Mouse (Mus musculus) kidney, embryonic 14.5 days (tissue): ENCODE data around the gene Kcnc1. TPM values are rescaled to one million over a fixed set of nuclear protein-coding genes. Genes with fewer than 3 reads are reported as not detected.

Experiments used
- ATAC-seq: fragments of 200-750 bp; cut with Nextera tagmentation; 2 replicates; pipeline ENCODE4 v1.8.0; 2017; ENCODE audit warnings: moderate number of reproducible peaks, mild to moderate bottlenecking, moderate TSS enrichment, moderate library complexity; ENCODE audit not compliant: low FRiP score, low TSS enrichment
- H3K27ac ChIP-seq: fragments of 300-500 bp; sonication (generic); 2 replicates; pipeline ENCODE4 v1.5.1; 2014; ENCODE audit warnings: low read depth, mild to moderate bottlenecking, low read length, moderate library complexity, mixed read lengths
- H3K27me3 ChIP-seq: fragments of 300-500 bp; sonication (generic); 2 replicates; pipeline ENCODE4 v1.6.1; 2014; ENCODE audit warnings: mild to moderate bottlenecking, low read length; ENCODE audit not compliant: control insufficient read depth, insufficient read depth
- H3K36me3 ChIP-seq: fragments of 300-500 bp; sonication (generic); 2 replicates; pipeline ENCODE4 v1.6.1; 2014; ENCODE audit warnings: low read length, mixed read lengths; ENCODE audit not compliant: control insufficient read depth, insufficient read depth
- H3K4me1 ChIP-seq: fragments of 300-500 bp; sonication (generic); 2 replicates; pipeline ENCODE4 v1.6.1; 2014; ENCODE audit warnings: low read length, mixed read lengths; ENCODE audit not compliant: control insufficient read depth, insufficient read depth
- H3K4me2 ChIP-seq: fragments of 300-500 bp; sonication (generic); replicated peaks from 2 replicates; pipeline ENCODE4 v1.6.1; 2014; ENCODE audit warnings: low read depth, mild to moderate bottlenecking, low read length
- H3K4me3 ChIP-seq: fragments of 300-500 bp; sonication (generic); 2 replicates; pipeline ENCODE4 v1.5.1; 2014; ENCODE audit warnings: mild to moderate bottlenecking, low read length
- H3K9ac ChIP-seq: fragments of 300-500 bp; sonication (generic); 2 replicates; pipeline ENCODE4 v1.6.1; 2014; ENCODE audit warnings: low read depth, mild to moderate bottlenecking, low read length, moderate library complexity
- H3K9me3 ChIP-seq: fragments of 300-500 bp; sonication (generic); 2 replicates; pipeline ENCODE4 v1.6.1; 2016; ENCODE audit warnings: low read length; ENCODE audit not compliant: control insufficient read depth
- WGBS: fragments of 180-500 bp; shearing (Covaris S2); extraction: QIAGEN DNeasy Blood & Tissue Kit; methylation state at CpG from one replicate; pipeline ENCODE4 v1.1.7; 2014; 5-methylcytosine and 5-hydroxymethylcytosine counted together
- polyA plus RNA-seq: library from polyadenylated mRNA; unstranded; fragments of >200 nt; fragmentation: Nextera tagmentation; extraction: Ambion mirVana; gene quantifications from 2 replicates; pipeline ENCODE4 v1.2.1, GENCODE M21; 2014

Kcnc1 gene
- polyA plus RNA-seq, 1 experiment from 2014 or later, result not detected

DNA sequence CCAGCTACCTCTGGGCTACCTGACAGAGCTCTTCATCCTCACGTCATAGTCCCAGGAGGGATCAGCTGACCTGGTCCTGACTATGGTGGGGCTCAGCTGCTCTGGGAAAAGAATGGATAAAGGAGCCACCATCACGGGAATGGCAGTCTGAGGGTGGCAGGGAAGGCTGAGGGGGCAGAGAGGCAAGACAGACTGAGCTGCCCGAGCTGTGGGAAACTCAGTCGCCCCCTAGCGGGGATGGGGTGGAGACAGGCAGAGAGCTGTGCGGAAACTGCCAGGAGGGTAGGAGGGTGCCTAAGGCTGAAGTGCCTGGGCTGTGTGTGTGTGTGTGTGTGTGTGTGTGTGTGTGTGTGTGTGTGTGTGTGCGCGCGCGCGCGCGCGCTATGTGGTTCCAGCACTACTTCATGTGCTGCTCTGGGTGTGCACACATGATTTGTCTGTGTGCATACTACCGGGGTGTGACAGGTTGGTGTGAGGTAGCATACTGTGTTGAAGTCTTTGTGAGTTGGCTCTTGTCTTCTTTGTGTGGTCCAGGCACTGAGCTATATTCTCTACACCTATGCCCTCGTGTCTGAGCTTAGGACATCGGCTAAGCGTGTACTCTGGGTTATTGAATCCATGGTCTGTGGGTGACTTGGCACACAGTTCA, 26.6 kb downstream of the Kcnc1 start:
- ATAC-seq, result no peak
- WGBS, result 66% methylated on average over 17 of the region's 18 CpGs
- no peaks in the 10 kb centered on the region for H3K4me1 ChIP-seq

GRCm38 (mm10) chr7:46423951-46424350, 27.7 kb downstream of the Kcnc1 start:
- Histone ChIP-seq H3K9ac (no peak overlapping the region), H3K9me3 (no peaks in the 10 kb centered on the region), H3K4me3 (no peak overlapping the region), H3K4me1 (no peaks in the 10 kb centered on the region), H3K27me3 (no peaks in the 10 kb centered on the region), H3K4me2 (no peak overlapping the region), H3K27ac (no peak overlapping the region), H3K36me3 (no peaks in the 10 kb centered on the region)
- ATAC-seq, result no peak
- WGBS, result 88% methylated on average over 3 of the region's 3 CpGs

More for the DNA sequence above, 26.6 kb downstream of the Kcnc1 start:
- no peaks in the 10 kb centered on the region for H3K9me3 ChIP-seq
- H3K27me3 ChIP-seq, result no peaks in the 10 kb centered on the region
- H3K36me3 ChIP-seq, result no peaks in the 10 kb centered on the region
- H3K4me3 ChIP-seq, result no peak overlapping the region
- H3K9ac ChIP-seq, result no peak overlapping the region
- no peak overlapping the region for H3K4me2 ChIP-seq
- H3K27ac ChIP-seq, result no peak overlapping the region

DNA sequence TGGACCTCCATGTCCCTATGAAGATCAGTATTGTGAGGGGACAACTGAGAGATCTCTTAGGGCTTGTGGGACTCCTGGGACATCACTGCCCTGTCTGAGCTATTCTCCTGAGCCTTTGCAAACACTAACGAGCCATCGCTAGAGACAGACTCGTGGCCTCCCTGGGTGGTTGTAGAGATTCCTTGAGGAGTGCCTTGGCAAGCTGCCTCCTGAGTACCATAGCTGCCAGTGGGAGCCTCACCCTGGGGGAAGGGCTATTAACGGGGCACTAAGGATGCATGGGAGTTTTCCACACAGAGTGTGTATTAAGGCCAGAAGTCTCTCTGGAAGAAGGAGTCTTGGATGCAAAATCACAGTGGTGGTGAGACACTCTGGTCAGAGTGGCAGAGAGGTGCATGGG, 28.7 kb downstream of the Kcnc1 start:
- H3K4me2 ChIP-seq, result no peak overlapping the region
- 70% methylated on average over 4 of the region's 4 CpGs for WGBS
- H3K4me3 ChIP-seq, result no peak overlapping the region
- H3K9me3 ChIP-seq, result no peaks in the 10 kb centered on the region
- no peak overlapping the region for H3K9ac ChIP-seq
- no peaks in the 10 kb centered on the region for H3K27me3 ChIP-seq
- H3K4me1 ChIP-seq, result no peaks in the 10 kb centered on the region
- no peaks in the 10 kb centered on the region for H3K36me3 ChIP-seq
- no peak for ATAC-seq
- no peak overlapping the region for H3K27ac ChIP-seq

DNA sequence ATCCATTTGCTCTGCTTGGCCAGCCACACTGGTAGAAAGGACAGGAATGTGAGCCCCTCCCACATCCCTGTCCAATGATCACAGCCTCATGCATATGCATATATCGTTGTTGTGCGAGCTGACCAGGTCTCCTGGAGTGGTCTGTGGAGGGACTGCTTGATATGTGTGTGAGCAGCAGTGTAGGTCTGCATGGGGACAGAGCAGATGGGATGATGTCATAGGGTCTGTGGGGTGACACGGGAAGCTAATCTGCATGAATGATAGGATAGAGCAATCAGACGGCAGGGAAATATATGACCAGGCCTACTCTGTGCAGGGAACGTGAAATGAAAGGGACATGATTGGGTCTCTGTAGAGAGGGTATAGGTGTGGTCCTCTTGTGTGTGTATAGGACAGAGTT, 37.6 kb downstream of the Kcnc1 start:
- H3K4me1 ChIP-seq, result 0 out of 2 replicates have a peak, but pooled peaks cover 2% of the 10 kb centered on the region
- H3K27me3 ChIP-seq, result no peaks in the 10 kb centered on the region
- no peak overlapping the region for H3K27ac ChIP-seq
- no peaks in the 10 kb centered on the region for H3K9me3 ChIP-seq
- H3K4me3 ChIP-seq, result no peak overlapping the region
- no peak overlapping the region for H3K9ac ChIP-seq
- no peak overlapping the region for H3K4me2 ChIP-seq
- ATAC-seq, result peak; percentile 71; the same call in 1 of the 2 replicates
- WGBS, result 70% methylated on average over 5 of the region's 5 CpGs
- no peaks in the 10 kb centered on the region for H3K36me3 ChIP-seq

DNA sequence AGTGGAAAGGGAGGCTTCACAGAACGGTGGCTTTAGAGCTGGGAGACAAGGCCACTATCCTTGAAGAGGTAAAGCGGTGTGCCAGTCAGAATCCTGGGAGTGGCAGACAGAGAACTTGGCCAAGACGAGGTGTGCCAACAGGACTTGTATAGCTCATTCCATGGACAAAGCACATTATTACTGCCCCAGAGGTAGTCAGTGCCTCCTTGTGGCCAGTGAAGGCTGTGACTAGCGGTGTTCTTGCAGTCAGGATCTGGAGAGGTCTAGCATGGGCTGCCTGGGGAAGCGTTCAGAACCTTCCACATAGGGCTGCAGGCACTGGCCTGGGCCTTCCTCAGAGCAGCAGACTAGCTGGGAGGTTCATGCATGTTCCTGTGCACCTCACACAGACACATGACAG, 39.5 kb downstream of the Kcnc1 start:
- no peak for ATAC-seq
- Histone ChIP-seq H3K9ac (no peak overlapping the region), H3K9me3 (no peaks in the 10 kb centered on the region), H3K4me1 (0 out of 2 replicates have a peak, but pooled peaks cover 2% of the 10 kb centered on the region), H3K4me3 (no peak overlapping the region), H3K36me3 (no peaks in the 10 kb centered on the region), H3K27ac (no peak overlapping the region), H3K4me2 (no peak overlapping the region), H3K27me3 (no peaks in the 10 kb centered on the region)
- WGBS, result 92% methylated on average over 5 of the region's 5 CpGs

GRCm38 (mm10) chr7:46438537-46439141, 42.3 kb downstream of the Kcnc1 start:
- Histone ChIP-seq H3K4me1 (no peaks in the 10 kb centered on the region), H3K9me3 (no peaks in the 10 kb centered on the region), H3K4me3 (no peak overlapping the region), H3K9ac (no peak overlapping the region), H3K27ac (no peak overlapping the region), H3K36me3 (no peaks in the 10 kb centered on the region), H3K4me2 (no peak overlapping the region), H3K27me3 (no peaks in the 10 kb centered on the region)
- no peak for ATAC-seq
- WGBS, result 20% methylated on average over 9 of the region's 9 CpGs

- Histone ChIP-seq H3K36me3 (no peaks in the 10 kb centered on the region), H3K4me2 (no peak overlapping the region), H3K27ac (no peak overlapping the region), H3K4me1 (no peaks in the 10 kb centered on the region), H3K9me3 (no peaks in the 10 kb centered on the region), H3K9ac (no peak overlapping the region), H3K4me3 (no peak overlapping the region), H3K27me3 (no peaks in the 10 kb centered on the region)
- ATAC-seq, result no peak
- 83% methylated on average over 10 of the region's 10 CpGs for WGBS
These were observed 46.9 kb downstream of the Kcnc1 start for GRCm38 (mm10) chr7:46443163-46443562.

GRCm38 (mm10) chr7:46445896-46446295, 49.6 kb downstream of the Kcnc1 start:
- H3K4me1 ChIP-seq, result no peaks in the 10 kb centered on the region
- no peak overlapping the region for H3K9ac ChIP-seq
- 72% methylated on average over 6 of the region's 6 CpGs for WGBS
- H3K27ac ChIP-seq, result no peak overlapping the region
- no peaks in the 10 kb centered on the region for H3K36me3 ChIP-seq
- no peak overlapping the region for H3K4me2 ChIP-seq
- H3K4me3 ChIP-seq, result no peak overlapping the region
- H3K27me3 ChIP-seq, result no peaks in the 10 kb centered on the region
- H3K9me3 ChIP-seq, result no peaks in the 10 kb centered on the region
- no peak for ATAC-seq

- no peaks in the 10 kb centered on the region for H3K36me3 ChIP-seq
- WGBS, result 59% methylated on average over 9 of the region's 9 CpGs
- H3K9me3 ChIP-seq, result no peaks in the 10 kb centered on the region
- ATAC-seq, result no peak
- H3K4me1 ChIP-seq, result no peaks in the 10 kb centered on the region
- H3K9ac ChIP-seq, result no peak overlapping the region
- no peak overlapping the region for H3K4me2 ChIP-seq
- H3K27me3 ChIP-seq, result no peaks in the 10 kb centered on the region
- no peak overlapping the region for H3K27ac ChIP-seq
- H3K4me3 ChIP-seq, result no peak overlapping the region
These were observed 51.3 kb downstream of the Kcnc1 start for GRCm38 (mm10) chr7:46447473-46448165.
